Mouse (Mus musculus): ENCODE measurements at regions not wholly inside any gene's neighbourhood (a gene's known extent, or its start where the extent isn't known, plus 50 kb on each side); places are given as distances from the start of the nearest gene placed in this dataset.

DNA sequence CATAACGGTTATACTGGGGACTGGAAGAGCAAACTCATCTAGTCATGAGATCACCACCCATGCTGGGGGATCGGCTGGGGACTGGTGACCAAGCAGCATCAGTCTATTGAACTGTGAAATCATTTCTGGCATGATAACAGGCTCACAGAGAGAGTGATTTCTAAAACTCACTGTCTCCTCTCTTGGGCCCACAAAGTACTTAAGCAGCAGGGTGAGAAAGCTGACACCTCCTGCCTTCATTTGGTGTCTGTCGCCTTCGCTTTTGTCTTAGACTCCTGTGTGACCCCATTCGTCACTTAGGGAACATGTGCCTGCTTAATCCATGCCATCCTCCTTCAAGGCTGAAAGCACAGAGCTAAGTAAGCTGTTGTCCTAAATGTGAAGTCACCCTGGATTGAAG lies 154.3 kb upstream of the Mylip start:
- Histone ChIP-seq H3K4me1 (replicated peaks; ENCODE audit: low read depth, low read length) (no peaks in the 10 kb centered on the region; the same call in 1 of the 2 replicates), H3K36me3 (ENCODE audit: insufficient read depth, low read length) (no peaks in the 10 kb centered on the region), H3K27me3 (ENCODE audit: insufficient read depth, low read length) (peaks cover 5% of the 10 kb centered on the region), H3K9me3 (ENCODE audit: low read length) (no peaks in the 10 kb centered on the region), H3K4me3 (replicated peaks; ENCODE audit: low read length) (no peak overlapping the region)
- TF ChIP-seq CTCF (conservative IDR thresholded peaks at IDR 0.05; ENCODE audit: low read length) (no peak), POU5F1 (IDR thresholded peaks at IDR 0.05; ENCODE audit: borderline replicate concordance, low read length) (no peak), NANOG (IDR thresholded peaks at IDR 0.05; ENCODE audit: borderline replicate concordance, low read length) (no peak)

DNA sequence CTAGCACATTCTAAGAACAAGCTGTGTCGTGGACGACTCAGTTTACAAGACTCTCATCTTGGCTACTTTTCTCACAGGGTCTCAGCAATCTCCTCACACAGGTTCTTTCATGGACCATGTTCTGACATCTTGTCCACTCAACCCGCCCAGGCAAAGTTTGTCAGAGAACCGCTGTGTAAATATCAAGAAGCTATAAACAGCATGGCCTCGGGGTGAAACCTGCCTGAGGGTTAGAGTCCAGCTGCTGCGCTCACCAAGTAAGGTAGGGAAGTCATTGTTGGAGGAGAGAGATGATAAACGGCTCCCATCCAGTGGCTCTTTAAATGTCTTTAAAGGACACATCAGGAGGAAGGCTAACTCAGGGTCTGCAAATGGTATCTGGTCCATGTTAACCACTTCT lies 151.3 kb upstream of the Mylip start:
- Histone ChIP-seq H3K4me3 (replicated peaks; ENCODE audit: low read length) (no peak overlapping the region), H3K9me3 (ENCODE audit: low read length) (no peaks in the 10 kb centered on the region), H3K27me3 (ENCODE audit: insufficient read depth, low read length) (peaks cover 5% of the 10 kb centered on the region), H3K4me1 (replicated peaks; ENCODE audit: low read depth, low read length) (peaks cover 13% of the 10 kb centered on the region), H3K36me3 (ENCODE audit: insufficient read depth, low read length) (no peaks in the 10 kb centered on the region)
- TF ChIP-seq POU5F1 (IDR thresholded peaks at IDR 0.05; ENCODE audit: borderline replicate concordance, low read length): no peak

DNA sequence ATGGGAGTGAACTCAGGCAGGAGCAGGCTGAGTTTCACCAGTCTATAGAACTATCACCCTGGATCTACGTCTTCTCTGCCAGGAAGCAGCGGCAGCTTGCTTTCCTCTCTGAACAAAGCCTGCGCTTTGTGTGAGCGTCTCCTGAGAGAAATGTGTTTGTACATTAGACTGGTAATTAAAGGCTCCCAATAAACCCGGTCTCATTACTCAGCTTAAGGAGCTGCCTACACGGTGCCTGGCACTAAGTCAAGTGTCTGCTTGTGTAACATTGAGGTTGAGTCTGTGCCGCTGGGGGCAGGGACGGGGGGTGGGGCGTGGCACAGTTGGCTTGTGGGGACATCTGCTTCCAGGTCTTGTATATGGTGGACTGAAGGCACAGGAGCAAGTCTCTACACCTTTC lies 150.4 kb upstream of the Mylip start:
- Histone ChIP-seq H3K36me3 (ENCODE audit: insufficient read depth, low read length) (no peaks in the 10 kb centered on the region), H3K4me3 (replicated peaks; ENCODE audit: low read length) (no peak overlapping the region), H3K4me1 (replicated peaks; ENCODE audit: low read depth, low read length) (peaks cover 13% of the 10 kb centered on the region), H3K9me3 (ENCODE audit: low read length) (no peaks in the 10 kb centered on the region), H3K27me3 (ENCODE audit: insufficient read depth, low read length) (peaks cover 5% of the 10 kb centered on the region)
- no peak for TF ChIP-seq CTCF (conservative IDR thresholded peaks at IDR 0.05; ENCODE audit: low read length)
- no peak for TF ChIP-seq POU5F1 (IDR thresholded peaks at IDR 0.05; ENCODE audit: borderline replicate concordance, low read length)
- no peak for TF ChIP-seq NANOG (IDR thresholded peaks at IDR 0.05; ENCODE audit: borderline replicate concordance, low read length)

DNA sequence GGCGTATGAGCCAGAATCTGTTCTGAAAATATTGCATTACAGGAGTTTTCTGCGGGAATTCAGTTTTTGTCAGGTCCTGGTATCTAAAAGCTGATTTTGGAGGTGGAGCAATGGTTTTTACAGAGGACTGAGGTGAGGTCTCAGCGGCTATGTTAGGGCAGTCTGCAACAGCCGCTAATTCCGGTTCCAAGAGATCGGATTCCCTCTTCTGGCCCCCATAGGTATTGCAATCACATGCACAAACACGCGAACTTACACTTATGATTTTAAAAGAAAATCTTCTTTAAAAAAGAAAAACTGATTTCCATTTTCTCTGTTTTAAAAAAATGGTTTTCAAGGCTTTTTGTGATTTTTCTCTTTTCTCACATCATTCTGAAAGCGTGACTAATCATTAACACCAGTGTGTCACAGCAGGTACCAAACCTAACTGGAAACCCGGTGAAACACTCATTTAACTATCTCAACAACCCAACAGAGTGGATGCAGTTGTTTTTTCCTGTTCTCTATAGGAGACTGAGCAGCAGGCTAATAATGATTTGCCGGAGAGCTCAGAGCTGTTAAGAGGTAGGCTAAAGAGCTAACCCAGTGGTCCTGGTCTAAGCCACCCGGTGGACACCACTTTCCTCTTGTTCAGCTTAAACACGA lies 149.4 kb upstream of the Mylip start:
- no peak overlapping the region for H3K4me3 ChIP-seq (replicated peaks; ENCODE audit: low read length)
- H3K4me1 ChIP-seq (replicated peaks; ENCODE audit: low read depth, low read length): peaks cover 13% of the 10 kb centered on the region
- H3K36me3 ChIP-seq (ENCODE audit: insufficient read depth, low read length): no peaks in the 10 kb centered on the region
- no peaks in the 10 kb centered on the region for H3K9me3 ChIP-seq (ENCODE audit: low read length)
- H3K27me3 ChIP-seq (ENCODE audit: insufficient read depth, low read length): peaks cover 5% of the 10 kb centered on the region
- TF ChIP-seq NANOG (IDR thresholded peaks at IDR 0.05; ENCODE audit: borderline replicate concordance, low read length) (no peak), CTCF (conservative IDR thresholded peaks at IDR 0.05; ENCODE audit: low read length) (peak; percentile 66)

DNA sequence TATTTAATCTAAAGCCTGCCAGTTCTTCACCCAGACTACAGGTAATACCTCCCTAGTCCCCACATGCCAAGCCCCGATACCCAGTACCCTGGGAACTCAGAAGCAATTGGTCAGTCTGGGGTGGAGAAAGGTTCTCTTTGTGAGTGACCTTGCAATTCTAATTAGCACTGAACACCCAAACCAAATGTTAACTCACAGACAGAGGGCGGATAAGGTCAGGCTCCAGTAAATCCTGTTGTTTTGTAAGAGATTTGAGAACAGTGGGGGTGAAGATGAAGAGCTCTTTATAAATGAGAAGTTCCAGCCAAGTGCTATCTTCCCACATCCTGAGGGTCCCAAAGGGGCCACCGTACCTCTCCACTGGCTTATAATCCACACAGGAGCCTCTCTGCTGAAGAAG lies 147.3 kb upstream of the Mylip start:
- peaks cover 19% of the 10 kb centered on the region for H3K4me1 ChIP-seq (replicated peaks; ENCODE audit: low read depth, low read length)
- no peak for TF ChIP-seq CTCF (conservative IDR thresholded peaks at IDR 0.05; ENCODE audit: low read length)
- TF ChIP-seq NANOG (IDR thresholded peaks at IDR 0.05; ENCODE audit: borderline replicate concordance, low read length): no peak
- TF ChIP-seq POU5F1 (IDR thresholded peaks at IDR 0.05; ENCODE audit: borderline replicate concordance, low read length): no peak
- H3K27me3 ChIP-seq (ENCODE audit: insufficient read depth, low read length): peaks cover 2% of the 10 kb centered on the region; the same call in 1 of the 2 replicates
- H3K4me3 ChIP-seq (replicated peaks; ENCODE audit: low read length): peak overlapping the region; percentile 41
- H3K36me3 ChIP-seq (ENCODE audit: insufficient read depth, low read length): no peaks in the 10 kb centered on the region
- H3K9me3 ChIP-seq (ENCODE audit: low read length): no peaks in the 10 kb centered on the region

DNA sequence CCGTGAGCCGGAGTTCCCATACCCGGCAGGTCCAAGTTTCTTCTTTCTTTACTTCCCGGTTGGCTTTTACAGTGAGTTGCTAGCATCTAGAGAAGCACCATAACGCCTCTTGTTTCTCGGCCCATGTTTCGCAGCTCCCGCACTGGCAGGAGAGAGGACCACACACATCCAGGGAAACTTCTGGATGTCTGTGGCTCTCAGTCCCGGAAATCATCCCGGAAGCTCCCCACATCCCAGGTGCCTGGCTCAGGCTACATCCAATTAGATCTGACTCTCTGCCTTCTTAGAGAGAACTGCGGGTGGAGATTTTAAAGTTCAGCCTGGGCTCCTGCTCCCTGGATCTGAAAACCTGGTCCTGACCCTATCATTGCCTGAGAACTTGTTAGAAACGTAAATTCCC lies 146.8 kb upstream of the Mylip start:
- no peak for TF ChIP-seq CTCF (conservative IDR thresholded peaks at IDR 0.05; ENCODE audit: low read length)
- TF ChIP-seq POU5F1 (IDR thresholded peaks at IDR 0.05; ENCODE audit: borderline replicate concordance, low read length): no peak
- no peak for TF ChIP-seq NANOG (IDR thresholded peaks at IDR 0.05; ENCODE audit: borderline replicate concordance, low read length)
- H3K4me3 ChIP-seq (replicated peaks; ENCODE audit: low read length): peak overlapping the region; percentile 41
- peaks cover 2% of the 10 kb centered on the region; the same call in 1 of the 2 replicates for H3K27me3 ChIP-seq (ENCODE audit: insufficient read depth, low read length)
- no peaks in the 10 kb centered on the region for H3K9me3 ChIP-seq (ENCODE audit: low read length)
- no peaks in the 10 kb centered on the region for H3K36me3 ChIP-seq (ENCODE audit: insufficient read depth, low read length)
- H3K4me1 ChIP-seq (replicated peaks; ENCODE audit: low read depth, low read length): peaks cover 19% of the 10 kb centered on the region

DNA sequence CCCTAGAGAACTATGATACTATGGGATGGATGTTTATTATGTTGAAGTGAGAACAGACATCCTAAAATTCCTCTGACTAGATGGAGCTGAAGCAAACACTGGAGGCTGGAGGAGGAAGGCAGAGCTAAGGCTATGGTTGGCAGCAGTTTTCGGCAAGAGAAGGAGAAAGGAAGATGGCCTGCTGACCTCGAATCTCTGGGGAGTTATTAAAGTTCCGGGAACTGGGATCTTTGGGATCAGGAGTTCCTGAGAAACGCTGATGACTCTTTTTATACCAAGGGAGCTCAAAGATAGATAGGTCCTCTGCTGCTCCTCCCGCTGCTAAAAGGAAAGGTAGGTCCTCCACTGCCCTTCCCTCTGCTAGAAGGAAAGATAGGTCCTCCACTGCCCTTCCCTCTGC lies 143.9 kb upstream of the Mylip start:
- Histone ChIP-seq H3K9me3 (ENCODE audit: low read length) (no peaks in the 10 kb centered on the region), H3K36me3 (ENCODE audit: insufficient read depth, low read length) (no peaks in the 10 kb centered on the region), H3K27me3 (ENCODE audit: insufficient read depth, low read length) (no peaks in the 10 kb centered on the region), H3K4me3 (replicated peaks; ENCODE audit: low read length) (no peak overlapping the region), H3K4me1 (replicated peaks; ENCODE audit: low read depth, low read length) (peaks cover 39% of the 10 kb centered on the region)
- no peak for TF ChIP-seq POU5F1 (IDR thresholded peaks at IDR 0.05; ENCODE audit: borderline replicate concordance, low read length)
- TF ChIP-seq CTCF (conservative IDR thresholded peaks at IDR 0.05; ENCODE audit: low read length): no peak
- TF ChIP-seq NANOG (IDR thresholded peaks at IDR 0.05; ENCODE audit: borderline replicate concordance, low read length): no peak

DNA sequence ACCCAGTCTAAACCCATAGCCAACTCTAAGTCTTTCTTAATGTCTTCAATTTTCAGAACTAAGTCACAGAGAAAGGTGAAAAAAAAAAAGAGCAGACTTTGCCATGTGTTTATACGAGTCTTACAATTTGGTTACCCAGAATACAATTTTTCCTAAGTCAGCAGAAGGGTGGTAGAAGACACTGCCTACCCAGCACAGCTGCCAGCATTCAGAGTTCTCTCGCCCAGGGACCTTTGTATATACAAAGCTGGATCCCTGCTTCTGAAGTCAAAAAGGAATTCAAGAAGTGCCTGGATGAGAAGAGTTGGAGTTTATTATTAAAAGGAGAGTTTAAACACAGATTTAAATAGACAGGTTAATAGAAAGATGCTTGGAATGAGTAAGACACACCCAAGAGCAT lies 143.2 kb upstream of the Mylip start:
- no peaks in the 10 kb centered on the region for H3K9me3 ChIP-seq (ENCODE audit: low read length)
- TF ChIP-seq NANOG (IDR thresholded peaks at IDR 0.05; ENCODE audit: borderline replicate concordance, low read length) (no peak), POU5F1 (IDR thresholded peaks at IDR 0.05; ENCODE audit: borderline replicate concordance, low read length) (no peak), CTCF (conservative IDR thresholded peaks at IDR 0.05; ENCODE audit: low read length) (no peak)
- H3K27me3 ChIP-seq (ENCODE audit: insufficient read depth, low read length): no peaks in the 10 kb centered on the region
- H3K4me1 ChIP-seq (replicated peaks; ENCODE audit: low read depth, low read length): peaks cover 39% of the 10 kb centered on the region
- H3K4me3 ChIP-seq (replicated peaks; ENCODE audit: low read length): no peak overlapping the region
- no peaks in the 10 kb centered on the region for H3K36me3 ChIP-seq (ENCODE audit: insufficient read depth, low read length)

DNA sequence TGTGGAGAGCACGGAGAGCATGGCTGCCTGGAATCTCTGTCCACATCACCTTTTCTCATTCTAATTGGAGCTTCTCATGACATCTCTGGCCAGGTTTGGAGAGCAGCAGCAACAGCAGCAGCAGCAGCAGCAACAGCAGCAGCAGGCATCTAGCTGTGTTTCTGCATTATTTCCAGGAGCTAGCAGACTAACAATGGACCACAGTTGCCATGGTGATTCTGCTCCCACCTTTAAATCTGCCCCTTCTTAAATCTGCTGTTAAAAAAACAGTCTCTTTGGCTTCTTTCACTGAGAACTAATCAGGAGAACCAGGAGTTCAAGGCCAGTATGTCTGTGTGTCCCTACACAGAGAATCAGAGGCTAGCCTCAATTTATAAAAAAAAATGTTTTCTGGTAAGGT lies 139.5 kb upstream of the Mylip start:
- no peaks in the 10 kb centered on the region for H3K36me3 ChIP-seq (ENCODE audit: insufficient read depth, low read length)
- peaks cover 29% of the 10 kb centered on the region for H3K4me1 ChIP-seq (replicated peaks; ENCODE audit: low read depth, low read length)
- TF ChIP-seq CTCF (conservative IDR thresholded peaks at IDR 0.05; ENCODE audit: low read length): no peak
- no peak for TF ChIP-seq POU5F1 (IDR thresholded peaks at IDR 0.05; ENCODE audit: borderline replicate concordance, low read length)
- no peak for TF ChIP-seq NANOG (IDR thresholded peaks at IDR 0.05; ENCODE audit: borderline replicate concordance, low read length)
- H3K9me3 ChIP-seq (ENCODE audit: low read length): no peaks in the 10 kb centered on the region
- no peak overlapping the region for H3K4me3 ChIP-seq (replicated peaks; ENCODE audit: low read length)
- no peaks in the 10 kb centered on the region for H3K27me3 ChIP-seq (ENCODE audit: insufficient read depth, low read length)
